Mouse (Mus musculus) layer of hippocampus, adult 9-11 months (tissue): Measurements from ENCODE around the gene Trappc13.

Experiments
- DNase-seq: peaks from one replicate; pipeline ENCODE4 v3.0.0; 2022

The Trappc13 gene

DNA sequence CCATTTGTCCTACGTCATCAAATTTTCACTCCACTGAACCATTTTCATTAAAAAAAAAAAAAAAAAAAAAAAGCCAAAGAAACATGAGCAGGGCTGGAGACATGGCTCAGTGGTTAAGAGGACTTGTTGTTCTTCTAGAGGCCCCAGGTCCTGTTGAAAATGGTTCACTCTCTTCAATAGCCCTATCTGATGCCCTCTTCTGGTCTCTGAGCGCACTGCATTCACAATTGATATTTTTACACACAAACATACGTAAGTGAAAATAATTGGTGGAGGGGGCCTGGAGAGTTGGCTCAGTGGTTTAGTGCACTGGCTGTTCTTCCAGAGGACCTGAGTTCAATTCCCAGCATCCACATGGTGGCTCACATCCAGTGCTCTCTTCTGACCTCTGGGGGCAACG lies 64.5 kb downstream of the Trappc13 start:
- no peak for DNase-seq

DNA sequence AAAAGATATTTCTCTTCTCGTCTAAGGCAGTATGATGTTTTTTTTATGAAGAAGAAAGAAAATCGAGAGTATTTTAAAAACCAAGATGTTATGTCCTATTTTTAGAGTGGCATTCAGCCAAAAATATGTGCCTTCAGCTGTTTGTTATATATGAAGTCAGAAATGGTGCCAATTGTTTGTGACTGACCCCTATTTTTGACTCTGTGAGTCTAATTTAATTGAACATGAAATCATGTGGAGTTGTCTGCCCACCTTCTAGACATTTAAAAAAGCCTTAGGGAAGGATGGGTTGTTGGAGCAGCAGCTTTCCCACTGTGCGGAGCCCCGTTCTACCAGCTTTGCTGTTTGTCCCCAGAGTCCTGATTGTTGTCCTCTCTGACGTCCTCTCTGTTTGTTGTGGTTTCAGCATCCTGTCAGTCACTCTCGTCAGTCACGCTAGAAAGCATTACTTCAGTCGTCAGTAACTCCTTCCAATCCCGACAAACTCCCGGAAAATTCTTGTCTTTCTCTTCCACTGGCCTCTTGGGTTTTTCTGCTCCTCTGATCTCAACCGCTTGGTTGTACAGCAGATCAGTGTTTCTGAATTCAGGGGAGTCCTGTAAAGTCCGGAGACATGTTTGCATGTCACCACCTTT lies 65.9 kb downstream of the Trappc13 start:
- DNase-seq: no peak

DNA sequence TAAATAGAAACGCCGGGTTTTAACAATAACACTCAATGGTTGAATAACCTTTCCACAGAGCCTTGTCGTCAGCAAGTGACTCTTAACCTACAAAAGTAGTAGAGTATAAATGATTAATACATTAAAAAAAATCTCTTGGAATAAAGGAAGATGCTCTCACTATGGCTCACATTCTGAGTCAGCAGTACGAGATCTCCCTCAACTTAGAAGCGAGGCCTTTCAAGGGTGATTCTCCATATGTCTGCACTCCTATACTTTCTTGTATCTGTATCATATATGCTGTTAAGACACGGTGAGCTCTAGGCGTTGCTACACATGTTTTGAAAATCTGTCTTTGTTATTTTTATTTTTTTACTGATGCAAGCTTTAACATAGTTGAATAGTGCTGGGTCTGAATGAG lies 67.7 kb downstream of the Trappc13 start:
- DNase-seq: no peak

DNA sequence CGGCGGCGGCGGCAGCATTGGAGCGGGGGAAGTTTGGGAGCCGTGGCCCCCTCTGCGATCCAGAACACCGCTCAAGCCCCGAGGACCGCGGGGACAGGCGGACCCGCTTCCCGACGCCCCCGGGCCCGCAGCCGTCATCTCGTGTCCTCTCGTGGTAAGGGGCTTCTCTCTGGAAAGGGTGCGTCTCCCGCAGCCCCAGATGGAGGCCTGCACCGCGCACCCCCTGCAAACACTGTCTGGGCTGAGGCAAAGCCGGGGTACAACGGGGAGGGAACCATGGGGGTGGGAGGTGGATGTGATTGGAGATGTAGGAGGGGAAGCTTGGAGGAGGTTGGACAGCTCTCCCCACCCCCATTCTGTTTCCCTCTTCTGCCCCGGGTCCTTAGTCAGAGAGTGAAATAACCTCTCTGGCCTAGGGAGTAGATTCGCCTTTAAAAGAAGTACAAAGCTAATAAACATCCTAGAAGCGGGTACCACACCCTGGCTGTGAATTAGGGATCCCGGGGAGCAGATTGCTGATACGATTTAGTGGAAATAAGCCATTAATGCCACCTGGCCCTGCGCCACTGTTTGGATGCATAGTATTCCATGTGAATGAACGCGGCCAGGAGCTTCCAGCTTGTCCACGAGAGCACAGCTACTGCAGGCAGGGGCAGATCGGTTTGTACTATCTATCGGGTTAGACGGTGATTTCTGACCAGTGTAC lies 68.3 kb downstream of the Trappc13 start:
- peak; percentile 61 for DNase-seq

DNA sequence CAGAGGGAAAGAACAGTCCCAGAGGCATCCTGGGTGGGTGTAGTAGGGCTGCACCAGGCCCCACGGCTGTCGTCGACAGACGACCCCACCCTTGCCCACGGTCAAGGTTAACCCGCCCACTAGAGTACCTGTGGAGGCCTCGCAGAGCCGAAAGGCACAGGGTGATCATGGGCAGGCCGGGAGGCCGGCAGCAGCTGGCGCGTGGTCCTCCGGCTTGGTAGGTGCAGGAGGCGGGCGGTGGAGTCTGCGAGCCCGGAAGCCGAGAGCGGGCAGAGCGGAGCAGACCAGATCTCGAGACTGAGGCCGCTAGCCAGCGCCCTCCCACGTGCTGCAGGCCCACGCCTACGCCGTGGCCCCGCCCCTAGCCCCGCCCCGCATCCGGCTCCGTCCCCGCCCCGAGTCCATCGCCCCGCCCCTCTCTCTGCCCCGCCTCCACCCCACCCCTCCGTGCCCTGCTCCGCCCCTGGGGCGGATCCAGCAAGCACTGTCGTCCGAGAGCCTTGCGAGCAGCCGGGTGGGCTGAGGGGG lies 68.9 kb downstream of the Trappc13 start, which contains the start of the genes Nln and Sgtb:
Nln (minus strand) TSS at position 327 of the 528 bp plus-strand sequence.
Sgtb (plus strand) TSS at position 454 of the 528 bp plus-strand sequence.
- DNase-seq: peak; percentile 88

DNA sequence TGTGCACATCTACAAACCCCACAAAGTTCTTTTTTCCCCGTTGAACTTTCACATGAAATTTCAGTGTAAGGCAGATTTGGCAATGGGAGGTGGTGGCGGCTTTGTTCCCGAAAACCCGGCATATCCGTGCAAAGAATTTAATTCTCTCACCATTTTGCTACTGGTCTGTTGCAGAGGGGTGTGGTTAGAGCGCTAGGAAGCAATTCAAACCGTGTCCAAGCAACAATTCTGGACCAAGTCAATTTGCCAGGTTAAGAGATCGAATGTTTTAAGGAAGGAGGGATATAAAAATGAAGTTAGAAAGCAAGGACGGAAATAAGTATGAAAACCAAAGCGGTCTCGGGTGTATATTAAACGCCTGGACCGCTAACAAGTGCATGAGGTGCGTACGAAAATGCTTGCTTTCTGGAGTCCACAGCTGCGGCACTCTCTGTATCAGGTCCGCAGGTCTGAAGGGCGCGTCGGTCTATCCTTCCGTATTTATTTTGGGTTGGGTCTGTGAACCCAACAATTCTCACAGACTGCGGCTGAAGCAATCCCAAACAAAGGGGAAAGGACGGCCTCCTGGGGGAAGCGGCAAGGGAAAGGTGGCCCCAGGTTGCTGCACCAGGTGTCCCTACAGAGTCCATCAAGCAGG lies 69.5 kb downstream of the Trappc13 start:
- DNase-seq: no peak

DNA sequence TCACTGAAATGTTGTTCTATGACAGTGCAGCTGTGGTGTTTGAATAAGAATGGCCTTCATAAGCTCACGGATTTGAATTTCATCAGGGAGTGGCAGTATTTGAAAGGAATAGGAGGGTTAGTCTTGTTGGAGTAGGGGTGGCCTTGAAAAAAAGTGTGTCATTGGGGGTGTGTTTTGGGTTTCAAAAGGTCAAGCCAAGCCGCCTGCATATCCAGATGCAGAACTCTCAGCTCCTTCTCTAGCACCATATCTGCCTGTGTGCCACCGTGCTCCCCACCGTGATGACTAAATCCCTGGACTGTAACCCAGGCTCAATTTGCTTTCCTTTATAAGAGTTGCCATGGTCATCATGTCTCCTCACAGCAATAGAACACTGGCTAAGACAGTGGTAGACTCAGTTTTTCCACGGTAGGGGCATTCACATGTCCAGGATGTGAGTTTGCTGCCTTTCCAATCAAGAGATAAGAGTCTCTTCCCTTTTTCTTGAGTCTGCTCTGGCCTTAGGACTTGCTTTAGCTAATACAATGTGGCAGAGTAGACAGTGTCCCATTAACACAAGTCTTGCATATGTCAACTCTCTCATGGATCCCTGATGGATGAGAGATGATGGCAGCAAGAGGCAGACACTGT lies 76.5 kb downstream of the Trappc13 start:
- no peak for DNase-seq

DNA sequence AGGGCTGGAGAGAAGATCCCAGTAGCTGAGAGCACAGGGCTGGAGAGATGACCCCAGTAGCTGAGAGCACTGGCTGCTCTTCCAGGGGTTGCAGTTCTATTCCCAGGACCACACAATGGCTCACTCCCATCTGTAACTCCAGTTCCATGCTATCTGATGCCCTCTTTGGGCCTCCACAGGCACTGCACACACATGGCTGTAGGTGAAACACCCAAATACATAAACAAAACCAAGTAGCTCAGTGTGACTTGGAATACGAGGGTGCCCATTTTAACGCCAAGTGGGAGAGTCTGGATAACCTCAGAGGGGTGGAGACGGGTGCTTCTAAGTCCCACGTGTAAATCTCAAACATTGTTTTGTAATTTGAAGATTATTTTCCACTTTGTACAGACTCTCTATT lies 77.9 kb downstream of the Trappc13 start:
- DNase-seq: no peak

DNA sequence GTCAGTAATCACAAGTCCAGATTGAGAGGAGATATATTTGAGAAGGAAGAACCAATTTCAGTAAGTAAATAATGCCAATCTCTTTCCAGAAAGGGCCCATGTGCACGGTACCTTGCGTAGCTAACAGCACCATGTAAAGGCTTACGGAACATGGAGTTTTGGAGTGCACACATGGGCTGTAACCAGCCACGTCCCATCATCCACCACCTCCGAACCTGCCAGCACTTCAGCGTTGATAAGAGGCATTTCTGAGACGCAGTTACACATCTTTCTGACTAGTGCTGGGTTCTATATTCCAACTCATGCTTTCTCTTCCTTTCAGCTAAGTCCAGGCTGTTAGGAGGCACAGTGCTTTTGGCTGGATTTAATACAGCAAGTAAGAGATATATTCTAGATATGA lies 81.1 kb downstream of the Trappc13 start:
- DNase-seq: no peak

DNA sequence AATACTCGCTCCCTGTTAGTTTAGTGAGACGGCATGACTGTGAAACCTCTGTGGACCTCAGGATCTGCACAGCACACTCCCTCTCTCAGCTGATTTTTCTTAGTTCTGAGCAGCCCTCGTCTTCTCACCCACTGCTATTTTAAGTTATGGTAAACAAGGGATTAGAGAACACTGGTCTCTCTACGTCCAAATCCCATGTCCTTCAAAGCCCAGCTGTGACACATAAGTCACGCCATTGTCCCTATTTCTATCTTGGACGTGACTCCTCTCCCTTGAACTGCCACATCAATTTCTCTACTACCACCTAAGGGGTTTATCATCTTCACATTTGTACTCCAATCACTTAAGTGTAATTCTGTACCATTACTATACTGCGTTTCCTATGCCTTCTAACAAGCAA lies 82.3 kb downstream of the Trappc13 start:
- no peak for DNase-seq

DNA sequence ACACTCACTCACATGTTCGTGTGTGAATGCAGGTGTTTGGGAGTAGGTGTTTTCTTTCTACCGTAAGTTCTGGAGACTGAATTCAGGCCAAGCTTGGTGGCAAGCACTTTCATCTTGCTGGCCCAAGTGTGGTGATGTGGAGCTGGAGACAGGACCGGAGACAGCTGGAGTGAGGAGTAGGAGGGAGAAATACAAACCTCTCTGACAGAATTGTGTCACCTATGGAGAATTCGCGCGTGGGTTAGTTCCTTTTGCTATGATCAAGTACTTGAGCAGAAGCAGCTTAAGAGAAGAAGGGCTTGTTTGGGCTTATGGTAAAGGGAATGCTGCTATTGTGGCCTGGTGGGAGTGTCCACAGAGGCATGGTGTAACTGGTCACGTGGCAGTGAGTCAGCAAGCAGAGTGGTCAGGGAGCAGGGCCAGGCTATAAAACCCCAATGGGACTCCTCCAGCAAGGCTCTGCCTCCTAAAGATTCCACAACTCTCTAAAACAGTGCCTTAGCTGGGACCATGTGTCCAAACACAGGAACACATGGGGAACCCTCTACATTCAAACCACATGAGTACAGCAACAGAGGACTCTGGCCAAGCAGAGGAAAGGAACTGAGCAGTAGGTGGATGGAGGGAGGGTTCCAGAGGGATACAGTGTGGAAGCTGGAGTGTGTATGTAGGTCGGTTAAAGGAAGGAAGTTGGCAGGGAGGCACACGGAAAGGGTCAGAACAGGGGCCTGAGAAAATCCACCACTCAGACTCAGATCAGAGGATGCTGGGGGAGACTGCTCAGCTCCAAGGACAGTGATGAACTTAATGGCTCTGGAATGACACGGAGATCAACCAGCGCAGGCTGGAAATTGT lies 83.5 kb downstream of the Trappc13 start:
- no peak for DNase-seq
